Mouse (Mus musculus): Measurements from ENCODE around the gene Ccdc103.

Ccdc103 gene

GRCm38 (mm10) chr11:102893015-102893651 is 12.1 kb downstream of the Ccdc103 start:
- DNase-seq (ENCODE audit: low read depth), result peak; percentile 70

GRCm38 (mm10) chr11:102894716-102895115 is 13.7 kb downstream of the Ccdc103 start:
- no peak for DNase-seq (ENCODE audit: low read depth)

GRCm38 (mm10) chr11:102895779-102896178 is 14.8 kb downstream of the Ccdc103 start:
- no peak for DNase-seq (ENCODE audit: low read depth)

GRCm38 (mm10) chr11:102896641-102897040 is 15.6 kb downstream of the Ccdc103 start:
- DNase-seq (ENCODE audit: low read depth), result no peak

GRCm38 (mm10) chr11:102898408-102898807 is 17.4 kb downstream of the Ccdc103 start:
- DNase-seq (ENCODE audit: low read depth), result no peak

- DNase-seq (ENCODE audit: low read depth), result peak; percentile 68
These were observed 19.8 kb downstream of the Ccdc103 start, which contains the start of gene Gfap for GRCm38 (mm10) chr11:102900763-102901162. Gfap (minus strand) TSS chr11:102900912.

- DNase-seq (ENCODE audit: low read depth), result no peak
These were observed 20.2 kb downstream of the Ccdc103 start for GRCm38 (mm10) chr11:102901199-102901598.

GRCm38 (mm10) chr11:102902107-102902506 is 21.1 kb downstream of the Ccdc103 start:
- DNase-seq (ENCODE audit: low read depth), result no peak

GRCm38 (mm10) chr11:102903654-102904053 is 22.6 kb downstream of the Ccdc103 start:
- no peak for DNase-seq (ENCODE audit: low read depth)

- no peak for DNase-seq (ENCODE audit: low read depth)
These were observed 30.4 kb downstream of the Ccdc103 start for GRCm38 (mm10) chr11:102911376-102911775.

- no peak for DNase-seq (ENCODE audit: low read depth)
These were observed 34.4 kb downstream of the Ccdc103 start for GRCm38 (mm10) chr11:102915380-102915779.

GRCm38 (mm10) chr11:102918077-102918476 is 37.1 kb downstream of the Ccdc103 start:
- no peak for DNase-seq (ENCODE audit: low read depth)

GRCm38 (mm10) chr11:102921491-102921890 is 40.5 kb downstream of the Ccdc103 start:
- DNase-seq (ENCODE audit: low read depth), result no peak

- peak; percentile 98 for DNase-seq (ENCODE audit: low read depth)
These were observed 43.8 kb downstream of the Ccdc103 start, which contains the start of gene Kif18b for GRCm38 (mm10) chr11:102924557-102925350. Kif18b (minus strand) TSS chr11:102925124.

GRCm38 (mm10) chr11:102925351-102925717 is 44.3 kb downstream of the Ccdc103 start:
- peak; percentile 56 for DNase-seq (ENCODE audit: low read depth)

- DNase-seq (ENCODE audit: low read depth), result no peak
These were observed 49.7 kb downstream of the Ccdc103 start for GRCm38 (mm10) chr11:102930672-102931071.
